Mouse (Mus musculus) neural tube, embryonic 14.5 days (tissue): ENCODE results near the gene Fut2. TPM values are rescaled to one million over a fixed set of nuclear protein-coding genes. Genes with fewer than 3 reads are reported as not detected.
A peak's percentile ranks its signal among the peaks of the same experiment; 100 is the strongest.

Experiments used
- ATAC-seq: fragments of 200-750 bp; cut with Nextera tagmentation; 2 replicates; pipeline ENCODE4 v1.8.0; 2017; ENCODE audit warnings: low read depth, mild to moderate bottlenecking, moderate TSS enrichment, moderate library complexity
- H3K27ac ChIP-seq: fragments of 300-500 bp; sonication (generic); 2 replicates; pipeline ENCODE4 v1.5.1; 2014; ENCODE audit warnings: low read depth, mild to moderate bottlenecking, control low read depth, low read length, moderate library complexity, mixed read lengths
- H3K27me3 ChIP-seq: fragments of 300-500 bp; sonication (generic); 2 replicates; pipeline ENCODE4 v1.6.1; 2014; ENCODE audit warnings: low read length; ENCODE audit not compliant: control insufficient read depth, insufficient read depth
- H3K36me3 ChIP-seq: fragments of 300-500 bp; sonication (generic); 2 replicates; pipeline ENCODE4 v1.6.1; 2014; ENCODE audit warnings: low read length, mixed read lengths; ENCODE audit not compliant: control insufficient read depth, insufficient read depth
- H3K4me1 ChIP-seq: fragments of 300-500 bp; sonication (generic); 2 replicates; pipeline ENCODE4 v1.6.1; 2014; ENCODE audit warnings: low read length; ENCODE audit not compliant: control insufficient read depth, insufficient read depth
- H3K4me2 ChIP-seq: fragments of 300-500 bp; sonication (generic); 2 replicates; pipeline ENCODE4 v1.6.1; 2014; ENCODE audit warnings: mild to moderate bottlenecking, low read depth, low read length, control low read depth
- H3K4me3 ChIP-seq: fragments of 300-500 bp; sonication (generic); 2 replicates; pipeline ENCODE4 v1.5.1; 2014; ENCODE audit warnings: low read depth, low read length, control low read depth, mixed read lengths
- H3K9ac ChIP-seq: fragments of 300-500 bp; sonication (generic); replicated peaks from 2 replicates; pipeline ENCODE4 v1.6.1; 2014; ENCODE audit warnings: low read depth, mild to moderate bottlenecking, control low read depth, low read length, mixed read lengths
- H3K9me3 ChIP-seq: fragments of 300-500 bp; sonication (generic); 2 replicates; pipeline ENCODE4 v1.6.1; 2016; ENCODE audit warnings: low read length; ENCODE audit not compliant: control insufficient read depth
- WGBS: fragments of 180-500 bp; shearing (Covaris S2); extraction: QIAGEN DNeasy Blood & Tissue Kit; methylation state at CpG from one replicate; pipeline ENCODE4 v1.1.7; 2014; 5-methylcytosine and 5-hydroxymethylcytosine counted together
- polyA plus RNA-seq: library from polyadenylated mRNA; unstranded; fragments of >200 nt; fragmentation: Nextera tagmentation; extraction: Ambion mirVana; gene quantifications from 2 replicates; pipeline ENCODE4 v1.2.1, GENCODE M21; 2014

Fut2 gene
- polyA plus RNA-seq, 1 experiment from 2014 or later, result 0.51 TPM

GRCm38 (mm10) chr7:45697894-45698293 lies 31.7 kb upstream of the Fut2 start:
- Histone ChIP-seq H3K4me2 (no peak overlapping the region), H3K27ac (no peak overlapping the region), H3K27me3 (peaks cover 7% of the 10 kb centered on the region; the same call in 1 of the 2 replicates), H3K36me3 (no peaks in the 10 kb centered on the region), H3K9ac (no peak overlapping the region), H3K4me3 (no peak overlapping the region), H3K4me1 (0 out of 2 replicates have a peak, but pooled peaks cover 4% of the 10 kb centered on the region), H3K9me3 (no peaks in the 10 kb centered on the region)
- 80% methylated on average over 7 of the region's 7 CpGs for WGBS
- no peak for ATAC-seq

- no peaks in the 10 kb centered on the region for H3K36me3 ChIP-seq
- 0 out of 2 replicates have a peak, but pooled peaks cover under 1% of the 10 kb centered on the region for H3K4me1 ChIP-seq
- no peaks in the 10 kb centered on the region for H3K9me3 ChIP-seq
- 2% methylated on average over 6 of the region's 6 CpGs for WGBS
- H3K9ac ChIP-seq, result no peak overlapping the region
- H3K4me3 ChIP-seq, result no peak overlapping the region
- peaks cover 7% of the 10 kb centered on the region; the same call in 1 of the 2 replicates for H3K27me3 ChIP-seq
- H3K4me2 ChIP-seq, result no peak overlapping the region
- no peak overlapping the region for H3K27ac ChIP-seq
- ATAC-seq, result no peak
Measured at GRCm38 (mm10) chr7:45695098-45695497, 28.9 kb upstream of the Fut2 start.

- Histone ChIP-seq H3K9me3 (no peaks in the 10 kb centered on the region), H3K4me2 (no peak within 1 kb of the TSS), H3K27ac (no peak within 1 kb of the TSS), H3K27me3 (0 out of 2 replicates have a peak, but pooled peaks cover 3% of the 10 kb centered on the region), H3K4me1 (no peaks in the 10 kb centered on the region), H3K4me3 (no peak within 1 kb of the TSS), H3K9ac (no peak within 1 kb of the TSS), H3K36me3 (no peaks in the 10 kb centered on the region)
- WGBS, result 90% methylated on average over 50 of the region's 50 CpGs
- ATAC-seq, result peak; percentile 19; the same call in 1 of the 2 replicates
Measured at GRCm38 (mm10) chr7:45693921-45694591, 27.9 kb upstream of the Fut2 start, which contains the start of gene Sec1. TSS of gene Sec1 (minus strand) at chr7:45694402.

GRCm38 (mm10) chr7:45692364-45692763 lies 26.2 kb upstream of the Fut2 start:
- WGBS, result 81% methylated on average over 2 of the region's 2 CpGs
- Histone ChIP-seq H3K9ac (no peak overlapping the region), H3K4me1 (no peaks in the 10 kb centered on the region), H3K27me3 (no peaks in the 10 kb centered on the region), H3K4me3 (no peak overlapping the region), H3K9me3 (no peaks in the 10 kb centered on the region), H3K27ac (no peak overlapping the region), H3K4me2 (no peak overlapping the region), H3K36me3 (no peaks in the 10 kb centered on the region)
- ATAC-seq, result no peak

- no peak for ATAC-seq
- Histone ChIP-seq H3K27me3 (no peaks in the 10 kb centered on the region), H3K9ac (no peak overlapping the region), H3K4me3 (no peak overlapping the region), H3K4me2 (no peak overlapping the region), H3K27ac (no peak overlapping the region), H3K4me1 (no peaks in the 10 kb centered on the region), H3K9me3 (no peaks in the 10 kb centered on the region), H3K36me3 (no peaks in the 10 kb centered on the region)
- 78% methylated on average over 11 of the region's 11 CpGs for WGBS
Measured at GRCm38 (mm10) chr7:45689800-45690199, 23.6 kb upstream of the Fut2 start.

GRCm38 (mm10) chr7:45689099-45689498 lies 22.9 kb upstream of the Fut2 start:
- 58% methylated on average over 6 of the region's 6 CpGs for WGBS
- Histone ChIP-seq H3K4me1 (no peaks in the 10 kb centered on the region), H3K4me2 (no peak overlapping the region), H3K9me3 (no peaks in the 10 kb centered on the region), H3K4me3 (no peak overlapping the region), H3K9ac (no peak overlapping the region), H3K36me3 (no peaks in the 10 kb centered on the region), H3K27me3 (no peaks in the 10 kb centered on the region), H3K27ac (no peak overlapping the region)
- no peak for ATAC-seq

- Histone ChIP-seq H3K4me3 (no peak overlapping the region), H3K27ac (no peak overlapping the region), H3K9ac (no peak overlapping the region), H3K4me1 (no peaks in the 10 kb centered on the region; the same call in 1 of the 2 replicates), H3K4me2 (no peak overlapping the region), H3K9me3 (no peaks in the 10 kb centered on the region), H3K36me3 (no peaks in the 10 kb centered on the region), H3K27me3 (no peaks in the 10 kb centered on the region)
- 59% methylated on average over 3 of the region's 3 CpGs for WGBS
- ATAC-seq, result no peak
Measured at GRCm38 (mm10) chr7:45686841-45687240, 20.6 kb upstream of the Fut2 start.

GRCm38 (mm10) chr7:45685811-45686210 lies 19.6 kb upstream of the Fut2 start:
- no peak overlapping the region for H3K9ac ChIP-seq
- H3K4me1 ChIP-seq, result no peaks in the 10 kb centered on the region; the same call in 1 of the 2 replicates
- H3K9me3 ChIP-seq, result no peaks in the 10 kb centered on the region
- no peaks in the 10 kb centered on the region for H3K36me3 ChIP-seq
- no peak for ATAC-seq
- H3K4me2 ChIP-seq, result no peak overlapping the region
- no peaks in the 10 kb centered on the region for H3K27me3 ChIP-seq
- no peak overlapping the region for H3K4me3 ChIP-seq
- no peak overlapping the region for H3K27ac ChIP-seq
- WGBS, result 56% methylated on average over 10 of the region's 10 CpGs

GRCm38 (mm10) chr7:45683396-45684050 lies 17.3 kb upstream of the Fut2 start, which contains the start of gene Ntn5:
TSS of gene Ntn5 (plus strand) at chr7:45684022.
- no peaks in the 10 kb centered on the region for H3K9me3 ChIP-seq
- WGBS, result 83% methylated on average over 7 of the region's 7 CpGs
- H3K36me3 ChIP-seq, result no peaks in the 10 kb centered on the region
- no peaks in the 10 kb centered on the region; the same call in 1 of the 2 replicates for H3K4me1 ChIP-seq
- no peaks in the 10 kb centered on the region for H3K27me3 ChIP-seq
- ATAC-seq, result no peak
- no peak within 1 kb of the TSS for H3K4me3 ChIP-seq
- H3K4me2 ChIP-seq, result no peak within 1 kb of the TSS
- no peak within 1 kb of the TSS for H3K9ac ChIP-seq
- H3K27ac ChIP-seq, result no peak within 1 kb of the TSS
